Mouse (Mus musculus): ENCODE measurements at regions not wholly inside any gene's neighbourhood (a gene's known extent, or its start where the extent isn't known, plus 50 kb on each side); places are given as distances from the start of the nearest gene placed in this dataset.

DNA sequence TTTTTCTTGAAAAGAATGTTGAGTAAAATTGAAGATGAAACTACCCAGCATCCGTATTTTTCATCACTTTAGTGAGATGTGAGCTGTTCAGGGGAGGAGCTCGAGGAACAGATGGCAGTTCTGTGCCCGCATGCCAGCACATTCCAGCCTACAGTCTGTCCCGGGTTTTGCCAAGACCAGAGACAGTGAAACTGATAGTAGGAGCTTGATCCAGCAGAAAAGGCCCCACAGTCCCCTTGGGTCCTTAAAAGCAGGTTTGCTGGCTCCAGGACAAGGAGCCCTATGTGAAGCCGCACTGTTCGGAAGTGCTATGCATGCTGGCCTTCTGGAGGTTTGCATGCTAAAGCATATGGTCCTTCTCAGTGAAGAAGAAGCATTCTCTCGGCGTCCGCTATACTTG is 93.7 kb upstream of the Cblb start:
- no peak for TF ChIP-seq JUND (IDR thresholded peaks at IDR 0.05; ENCODE audit: low read depth, low read length)
- TF ChIP-seq USF1 (IDR thresholded peaks at IDR 0.05; ENCODE audit: low read depth, low read length), result no peak
- TF ChIP-seq EP300 (IDR thresholded peaks at IDR 0.05; ENCODE audit: low read depth in 1 of 2, low read length in 2 of 2), result no peak
- TF ChIP-seq ZKSCAN1 (IDR thresholded peaks at IDR 0.05; ENCODE audit: low read depth, low read length), result no peak
- no peak for TF ChIP-seq E2F4 (IDR thresholded peaks at IDR 0.05; ENCODE audit: borderline replicate concordance, low read depth, low read length)
- no peak for TF ChIP-seq GATA1 (IDR thresholded peaks at IDR 0.05; ENCODE audit: low read depth, low read length)
- no peak for TF ChIP-seq UBTF (IDR thresholded peaks at IDR 0.05; ENCODE audit: borderline replicate concordance, insufficient read depth, low read depth, low read length)
- TF ChIP-seq TCF12 (IDR thresholded peaks at IDR 0.05; ENCODE audit: low read depth, low read length), result no peak
- TF ChIP-seq POLR2A (IDR thresholded peaks at IDR 0.05; ENCODE audit: control insufficient read depth in 1 of 2, insufficient read depth in 1 of 2, low read depth in 1 of 2, low read length in 2 of 2, poor library complexity in 1 of 2), result no peak
